ENCODE assay signal across 8 mouse cellular contexts in the genomic region with DNA sequence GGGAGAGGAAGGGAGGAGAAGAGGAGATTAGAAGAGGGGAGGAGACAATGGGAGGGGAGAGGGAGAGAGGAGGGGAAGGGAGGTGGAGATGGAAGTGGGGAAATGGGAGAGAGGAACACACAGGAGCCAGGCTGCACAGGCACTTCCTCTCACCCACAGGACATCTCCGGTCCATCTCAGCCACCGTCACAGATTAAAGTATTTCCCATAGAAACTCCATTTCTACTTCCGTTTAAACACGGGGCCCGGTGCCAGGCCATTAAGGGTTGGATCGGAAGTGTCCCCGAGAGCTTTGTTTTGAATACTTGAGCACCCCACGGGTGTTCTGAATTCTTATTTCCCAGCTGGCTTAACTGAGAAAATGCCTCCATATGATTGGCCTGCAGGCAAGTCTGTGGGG.
DNase-seq lines count a peak whose midpoint lies in the region; ATAC-seq and TF ChIP-seq lines count a peak whose summit lies in the region.
"Had no signal": no experiment of that assay in that cellular context is flagged by ENCODE, and none has a peak within 500 bp of the region (broad histone marks: within the 10 kb centered on the region; RNA-seq: fewer than 3 reads in every experiment).

No protein-coding gene starts in this region.

- H3K9ac ChIP-seq in midbrain, embryonic 14.5 days (replicated peaks; ENCODE audit: low read length), result no peak overlapping the region
- H3K9ac ChIP-seq in midbrain, embryonic 11.5 days (ENCODE audit: low read length), result no peak overlapping the region
- 0 out of 2 replicates have a peak overlapping the region, but pooled peaks have one; percentile 2 for H3K9ac ChIP-seq in heart, postnatal 0 days (replicated peaks; ENCODE audit: low read depth, low read length)
- no peak overlapping the region for H3K9ac ChIP-seq in stomach, postnatal 0 days (ENCODE audit: low read length)

- DNase-seq in midbrain, embryonic 14.5 days, result peak; percentile 20
- DNase-seq in midbrain, embryonic 11.5 days (ENCODE audit: low spot score, missing footprints), result no peak
- no peak for DNase-seq in heart, postnatal 0 days (ENCODE audit: low spot score)
- DNase-seq in kidney, postnatal 4 days, result peak; percentile 77 to 83
- no peak for DNase-seq in stomach, postnatal 0 days (ENCODE audit: low spot score)
- no peak for DNase-seq in testis, postnatal 10 days (ENCODE audit: low spot score)
- no peak for DNase-seq in left cerebral cortex, adult 11 months (ENCODE audit: low spot score)
- DNase-seq: right cerebral cortex, adult 18-20 months had no signal

- H3K27ac ChIP-seq in midbrain, embryonic 14.5 days (replicated peaks; ENCODE audit: low read depth, low read length), result no peak overlapping the region
- no peak overlapping the region for H3K27ac ChIP-seq in midbrain, embryonic 11.5 days (ENCODE audit: low read depth, low read length)
- peak overlapping the region; percentile 53 for H3K27ac ChIP-seq in heart, postnatal 0 days (ENCODE audit: low read depth)
- H3K27ac ChIP-seq in stomach, postnatal 0 days (replicated peaks), result peak overlapping the region; percentile 72; the same call in 1 of the 2 replicates

- no peak for TF ChIP-seq CTCF in heart, postnatal 0 days (IDR thresholded peaks at IDR 0.05; ENCODE audit: low read depth)
- TF ChIP-seq CTCF in stomach, postnatal 0 days (IDR thresholded peaks at IDR 0.05; ENCODE audit: low read depth), result no peak

- no peak overlapping the region for H3K4me3 ChIP-seq in midbrain, embryonic 14.5 days (replicated peaks; ENCODE audit: low read depth, low read length)
- no peak overlapping the region for H3K4me3 ChIP-seq in midbrain, embryonic 11.5 days (ENCODE audit: low read depth, low read length)
- H3K4me3 ChIP-seq in heart, postnatal 0 days (ENCODE audit: low read depth, low read length), result no peak overlapping the region
- H3K4me3 ChIP-seq in stomach, postnatal 0 days (ENCODE audit: low read depth, low read length), result no peak overlapping the region

- H3K27me3 ChIP-seq in midbrain, embryonic 14.5 days (ENCODE audit: control insufficient read depth, insufficient read depth, low read length), result no peaks in the 10 kb centered on the region
- no peaks in the 10 kb centered on the region for H3K27me3 ChIP-seq in midbrain, embryonic 11.5 days (ENCODE audit: control insufficient read depth, insufficient read depth, low read length)
- H3K27me3 ChIP-seq in heart, postnatal 0 days (ENCODE audit: control insufficient read depth, insufficient read depth, low read length), result no peaks in the 10 kb centered on the region
- no peaks in the 10 kb centered on the region for H3K27me3 ChIP-seq in stomach, postnatal 0 days (ENCODE audit: control insufficient read depth, insufficient read depth, low read length)

- no peak overlapping the region for H3K4me2 ChIP-seq in midbrain, embryonic 14.5 days (ENCODE audit: low read length)
- H3K4me2 ChIP-seq in midbrain, embryonic 11.5 days, result no peak overlapping the region
- H3K4me2 ChIP-seq in heart, postnatal 0 days (ENCODE audit: low read depth, low read length), result no peak overlapping the region
- no peak overlapping the region for H3K4me2 ChIP-seq in stomach, postnatal 0 days (replicated peaks; ENCODE audit: low read depth)

- no peak for ATAC-seq in midbrain, embryonic 14.5 days (ENCODE audit: low FRiP score, low TSS enrichment)
- ATAC-seq in midbrain, embryonic 11.5 days (ENCODE audit: low FRiP score), result no peak
- no peak for ATAC-seq in heart, postnatal 0 days (ENCODE audit: insufficient read depth, low read depth)
- ATAC-seq in stomach, postnatal 0 days (ENCODE audit: low FRiP score, low TSS enrichment), result no peak

- no peaks in the 10 kb centered on the region for H3K9me3 ChIP-seq in midbrain, embryonic 14.5 days (ENCODE audit: control insufficient read depth, low read length)
- H3K9me3 ChIP-seq in midbrain, embryonic 11.5 days (ENCODE audit: control insufficient read depth, low read length), result no peaks in the 10 kb centered on the region
- no peaks in the 10 kb centered on the region for H3K9me3 ChIP-seq in heart, postnatal 0 days (replicated peaks; ENCODE audit: control insufficient read depth, low read length)
- no peaks in the 10 kb centered on the region for H3K9me3 ChIP-seq in stomach, postnatal 0 days (ENCODE audit: control insufficient read depth, low read length)

- 52% methylated on average over 8 of the region's 8 CpGs for WGBS in midbrain, embryonic 14.5 days
- 63% methylated on average over 8 of the region's 8 CpGs for WGBS in midbrain, embryonic 11.5 days
- 39% methylated on average over 8 of the region's 8 CpGs for WGBS in heart, postnatal 0 days
- 26% methylated on average over 8 of the region's 8 CpGs for WGBS in stomach, postnatal 0 days

- no peaks in the 10 kb centered on the region for H3K36me3 ChIP-seq in midbrain, embryonic 14.5 days (ENCODE audit: control insufficient read depth, insufficient read depth, low read length)
- no peaks in the 10 kb centered on the region for H3K36me3 ChIP-seq in midbrain, embryonic 11.5 days (ENCODE audit: control insufficient read depth, insufficient read depth, low read length)
- no peaks in the 10 kb centered on the region for H3K36me3 ChIP-seq in heart, postnatal 0 days (replicated peaks; ENCODE audit: control insufficient read depth, insufficient read depth, low read length)
- H3K36me3 ChIP-seq in stomach, postnatal 0 days (ENCODE audit: control insufficient read depth, insufficient read depth, low read length), result no peaks in the 10 kb centered on the region

- H3K4me1 ChIP-seq in midbrain, embryonic 14.5 days (ENCODE audit: control insufficient read depth, insufficient read depth, low read length), result peaks cover 4% of the 10 kb centered on the region; the same call in 1 of the 2 replicates
- no peaks in the 10 kb centered on the region for H3K4me1 ChIP-seq in midbrain, embryonic 11.5 days (ENCODE audit: control insufficient read depth, insufficient read depth, low read length)
- peaks cover 38% of the 10 kb centered on the region for H3K4me1 ChIP-seq in heart, postnatal 0 days (ENCODE audit: control insufficient read depth, insufficient read depth)
- H3K4me1 ChIP-seq in stomach, postnatal 0 days (replicated peaks; ENCODE audit: control insufficient read depth, insufficient read depth), result peaks cover 14% of the 10 kb centered on the region

- no peak for TF ChIP-seq EP300 in heart, postnatal 0 days (IDR thresholded peaks at IDR 0.05; ENCODE audit: low read depth)
- no peak for TF ChIP-seq EP300 in stomach, postnatal 0 days (optimal IDR thresholded peaks at IDR 0.05)

Comparison
In these comparisons a context has a peak if more than half of its experiments do, and no peak if none do; other contexts are left out.
1. DNase-seq: peak in midbrain, embryonic 14.5 days (single experiment) and kidney, postnatal 4 days (2 of 2); none in midbrain, embryonic 11.5 days (single experiment), heart, postnatal 0 days (single experiment), stomach, postnatal 0 days (single experiment), testis, postnatal 10 days (single experiment) and left cerebral cortex, adult 11 months (single experiment).
2. H3K27ac ChIP-seq: peak in heart, postnatal 0 days (single experiment) and stomach, postnatal 0 days (single experiment); none in midbrain, embryonic 14.5 days (single experiment) and midbrain, embryonic 11.5 days (single experiment).